Mouse (Mus musculus): ENCODE measurements around the gene Zdhhc14.

DNA sequence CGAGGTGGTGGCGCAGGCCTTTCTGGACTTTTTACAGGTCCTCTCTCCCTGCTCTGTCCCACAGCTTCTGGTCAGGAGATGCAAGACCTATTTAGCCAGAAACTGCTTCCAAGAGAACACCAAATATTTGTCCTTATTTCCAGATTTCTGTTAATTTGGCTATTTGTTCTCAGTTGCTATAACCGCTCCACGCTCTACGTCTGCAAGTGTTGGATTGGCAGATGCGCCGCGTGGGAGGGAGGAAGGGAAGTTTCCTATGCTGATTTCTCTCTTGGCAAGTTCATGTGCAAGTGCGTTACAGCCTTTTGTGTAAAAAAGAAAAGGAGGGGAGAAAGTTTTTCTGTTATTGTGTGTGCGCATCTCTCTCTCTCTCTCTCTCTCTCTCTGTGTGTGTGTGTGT is 58.1 kb downstream of the Zdhhc14 start:
- no peak for TF ChIP-seq CTCF (IDR thresholded peaks at IDR 0.05; ENCODE audit: borderline replicate concordance, insufficient read depth, low read depth, low read length)
- TF ChIP-seq POLR2A (IDR thresholded peaks at IDR 0.05; ENCODE audit: borderline replicate concordance, insufficient read depth, low read length), result no peak

Data from cerebellum, adult 2 months (tissue).